Mouse (Mus musculus) kidney, adult 2 months (tissue): ENCODE results near the gene Atf7ip2. TPM values are rescaled to one million over a fixed set of nuclear protein-coding genes. Genes with fewer than 3 reads are reported as not detected.

Experiments used
- DNase-seq: peaks from one replicate; pipeline ENCODE4 v3.0.0; 2021
- H3K27ac ChIP-seq: fragments of 200-500 bp; 2 replicates; pipeline ENCODE4 v1.5.1; 2012; ENCODE audit warnings: low read depth, low read length, control low read depth, inconsistent platforms; ENCODE audit not compliant: insufficient read depth
- H3K27me3 ChIP-seq: fragments of 200-500 bp; replicated peaks from 2 replicates; pipeline ENCODE4 v1.6.1; 2012; ENCODE audit warnings: mild to moderate bottlenecking, moderate library complexity, low read length, inconsistent platforms; ENCODE audit not compliant: control insufficient read depth, insufficient read depth
- H3K36me3 ChIP-seq: fragments of 200-500 bp; 2 replicates; pipeline ENCODE4 v1.6.1; 2012; ENCODE audit warnings: mild to moderate bottlenecking, moderate library complexity, low read length, inconsistent platforms; ENCODE audit not compliant: control insufficient read depth, insufficient read depth
- H3K4me1 ChIP-seq: fragments of 200-500 bp; 2 replicates; pipeline ENCODE4 v1.6.1; 2011; ENCODE audit warnings: low read length; ENCODE audit not compliant: control insufficient read depth, insufficient read depth
- H3K4me3 ChIP-seq: fragments of 200-500 bp; 2 replicates; pipeline ENCODE4 v1.5.1; 2011; ENCODE audit warnings: mild to moderate bottlenecking, low read depth, low read length, control low read depth; ENCODE audit not compliant: insufficient read depth
- CTCF ChIP-seq: fragments of 200-500 bp; conservative IDR thresholded peaks from 2 replicates; pipeline ENCODE4 v1.5.1; 2011; ENCODE audit warnings: low read depth, mild to moderate bottlenecking, control low read depth, low read length, moderate library complexity, mixed read lengths; ENCODE audit not compliant: insufficient read depth, insufficient read length
- POLR2A ChIP-seq: fragments of 200-500 bp; IDR thresholded peaks from one replicate; pipeline ENCODE4 v1.6.1; 2011; ENCODE audit warnings: low read depth, low read length, control low read depth
- WGBS: fragments of 180-500 bp; shearing (Covaris S2); methylation state at CpG from one replicate; pipeline ENCODE4 v1.1.7; 2018; 5-methylcytosine and 5-hydroxymethylcytosine counted together
- polyA plus RNA-seq: library from polyadenylated mRNA; depleted of rRNA; stranded (reverse); fragments of >200 nt; gene quantifications from 2 replicates; pipeline ENCODE4 v1.2.3, GENCODE M21; 2012; rRNA removed

Gene Atf7ip2
- polyA plus RNA-seq, 1 experiment = 0.25 TPM

- Histone ChIP-seq H3K4me1 (no peaks in the 10 kb centered on the region), H3K4me3 (no peak overlapping the region), H3K36me3 (no peaks in the 10 kb centered on the region), H3K27me3 (no peaks in the 10 kb centered on the region), H3K27ac (no peak overlapping the region)
- TF ChIP-seq CTCF = no peak
- TF ChIP-seq POLR2A = no peak
- DNase-seq = peak; percentile 40
- WGBS = 80% methylated on average over 10 of the region's 10 CpGs
These were observed 105.5 kb downstream of the Atf7ip2 start for GRCm38 (mm10) chr16:10297696-10298644.

DNA sequence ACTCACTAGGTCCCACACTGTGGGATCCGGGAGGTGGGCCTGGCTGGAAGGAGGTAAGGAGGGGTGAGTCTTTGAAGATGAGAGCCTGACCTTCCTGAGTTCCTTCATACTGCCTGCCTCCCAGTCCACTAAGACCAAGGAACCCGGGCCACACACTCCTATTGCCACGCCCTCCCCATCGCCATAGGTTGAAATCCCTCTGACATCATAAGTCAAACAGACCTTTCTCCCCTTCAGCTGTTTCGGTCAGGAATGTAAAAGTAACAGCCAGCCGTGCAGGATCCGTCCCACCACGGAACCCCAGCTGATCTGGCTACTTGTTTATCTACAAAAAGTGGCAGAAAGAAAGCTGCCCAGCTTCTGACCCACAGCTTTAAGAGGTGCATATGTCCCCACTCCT, 107.1 kb downstream of the Atf7ip2 start:
- 39% methylated on average over 8 of the region's 8 CpGs for WGBS
- TF ChIP-seq CTCF (no peak), POLR2A (no peak)
- no peak for DNase-seq
- H3K36me3 ChIP-seq = no peaks in the 10 kb centered on the region
- H3K27me3 ChIP-seq = no peaks in the 10 kb centered on the region
- H3K27ac ChIP-seq = no peak overlapping the region
- no peaks in the 10 kb centered on the region for H3K4me1 ChIP-seq
- no peak overlapping the region for H3K4me3 ChIP-seq

DNA sequence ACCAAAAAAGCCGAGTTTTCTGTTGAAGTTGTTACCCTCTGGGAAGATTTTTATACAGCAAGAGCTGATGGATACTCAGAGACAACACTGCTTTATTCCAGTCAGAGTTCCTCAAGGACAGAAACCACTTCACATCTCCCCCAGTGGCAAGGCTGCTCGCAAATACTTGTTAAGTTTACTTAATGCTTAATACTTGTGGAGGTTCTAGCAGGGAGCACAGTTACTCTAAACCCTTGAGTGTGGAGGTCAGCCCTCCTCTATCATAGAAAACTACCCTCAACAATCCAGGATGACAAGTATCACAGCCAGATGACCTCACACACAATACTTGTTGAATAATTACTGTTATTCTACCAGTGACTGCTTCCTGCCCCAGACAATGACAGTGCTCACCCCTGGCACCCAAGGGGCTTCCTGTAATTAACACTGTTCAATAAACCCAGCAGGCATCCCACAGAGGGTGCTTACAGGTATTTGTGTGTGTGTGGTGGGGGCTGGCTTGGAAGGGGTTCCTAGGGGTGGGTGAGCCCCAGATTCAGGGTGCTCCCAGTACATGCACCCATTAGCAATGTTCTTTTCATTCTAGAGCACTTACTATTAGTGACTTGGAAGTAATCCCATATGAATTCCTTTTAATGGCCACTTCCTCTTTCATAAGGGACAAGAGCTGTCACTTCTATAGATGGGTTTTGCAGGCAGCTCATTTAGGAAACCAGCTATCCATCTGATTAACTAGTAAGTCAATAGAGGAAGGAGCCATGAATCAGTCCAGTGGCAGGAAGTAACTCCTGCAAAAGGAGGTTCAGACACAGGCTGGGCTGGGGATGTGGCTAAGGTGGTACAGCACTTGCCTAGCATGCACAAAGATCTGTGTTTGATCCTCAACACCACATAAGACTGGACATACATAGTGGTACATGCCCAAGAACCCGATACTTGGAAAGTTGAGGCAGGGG, 108.0 kb downstream of the Atf7ip2 start:
- TF ChIP-seq CTCF = no peak
- TF ChIP-seq POLR2A = no peak
- H3K27me3 ChIP-seq = no peaks in the 10 kb centered on the region
- no peaks in the 10 kb centered on the region for H3K36me3 ChIP-seq
- WGBS = 66% methylated on average over 3 of the region's 3 CpGs
- H3K4me1 ChIP-seq = no peaks in the 10 kb centered on the region
- no peak overlapping the region for H3K27ac ChIP-seq
- H3K4me3 ChIP-seq = no peak overlapping the region
- DNase-seq = no peak

Other genes with a start within 250 kb of the Atf7ip2 start
- gene Grin2a, start 197.2 kb upstream of the Atf7ip2 start, polyA plus RNA-seq = not detected in 2 replicates
- gene Rpl39l, start 22.5 kb upstream of the Atf7ip2 start, polyA plus RNA-seq = not detected in 2 replicates
- 22.3 and 23.3 TPM in 2 replicates for gene Emp2, start 121.3 kb downstream of the Atf7ip2 start, polyA plus RNA-seq
- 0.64 and 0.77 TPM in 2 replicates for gene Tekt5, start 202.8 kb downstream of the Atf7ip2 start, polyA plus RNA-seq
- 28.1 and 30.5 TPM in 2 replicates for gene Nubp1, start 219.2 kb downstream of the Atf7ip2 start, polyA plus RNA-seq